Mouse (Mus musculus) ZHBTc4 (cell line): Measurements from ENCODE around the gene Tsen34.
A peak's percentile ranks its signal among the peaks of the same experiment; 100 is the strongest.

Experiments
- DNase-seq: peaks from one replicate; pipeline ENCODE4 v3.0.0-alpha.2; 2011; ENCODE audit warnings: low read depth, low spot score

Gene Tsen34

GRCm38 (mm10) chr7:3692382-3692986, at the start of gene Tsen34:
TSS of gene Tsen34 (plus strand) at chr7:3692863.
- DNase-seq = no peak

- DNase-seq = no peak
Measured at GRCm38 (mm10) chr7:3643412-3643811, 49.3 kb upstream of the Tsen34 start.

- no peak for DNase-seq
Measured at GRCm38 (mm10) chr7:3643843-3644242, 48.8 kb upstream of the Tsen34 start.

GRCm38 (mm10) chr7:3644348-3644671, 48.4 kb upstream of the Tsen34 start:
- no peak for DNase-seq

- DNase-seq = peak; percentile 100
Measured at GRCm38 (mm10) chr7:3644672-3645487, 47.8 kb upstream of the Tsen34 start, which contains the start of gene Cnot3. TSS of gene Cnot3 (plus strand) at chr7:3645268.

- no peak for DNase-seq
Measured at GRCm38 (mm10) chr7:3645488-3646025, 47.1 kb upstream of the Tsen34 start.

- DNase-seq = no peak
Measured at GRCm38 (mm10) chr7:3646188-3646587, 46.5 kb upstream of the Tsen34 start.

GRCm38 (mm10) chr7:3646641-3647040, 46.0 kb upstream of the Tsen34 start:
- no peak for DNase-seq

- DNase-seq = no peak
Measured at GRCm38 (mm10) chr7:3656966-3657365, 35.7 kb upstream of the Tsen34 start.

GRCm38 (mm10) chr7:3658578-3658977, 34.1 kb upstream of the Tsen34 start:
- DNase-seq = no peak

- no peak for DNase-seq
Measured at GRCm38 (mm10) chr7:3664524-3665214, 28.0 kb upstream of the Tsen34 start.

- DNase-seq = peak; percentile 99
Measured at GRCm38 (mm10) chr7:3665215-3666114, 27.2 kb upstream of the Tsen34 start, which contains the start of gene Leng1. TSS of gene Leng1 (minus strand) at chr7:3665840.

GRCm38 (mm10) chr7:3666921-3667391, 25.7 kb upstream of the Tsen34 start:
- DNase-seq = peak; percentile 80

GRCm38 (mm10) chr7:3674507-3675227, 18.0 kb upstream of the Tsen34 start:
- DNase-seq = peak; percentile 90

GRCm38 (mm10) chr7:3675228-3675548, 17.5 kb upstream of the Tsen34 start:
- no peak for DNase-seq

GRCm38 (mm10) chr7:3676371-3676770, 16.3 kb upstream of the Tsen34 start:
- DNase-seq = no peak

GRCm38 (mm10) chr7:3677342-3677741, 15.3 kb upstream of the Tsen34 start, which contains the start of gene Tmc4:
TSS of gene Tmc4 (minus strand) at chr7:3677553.
- DNase-seq = peak; percentile 35

- DNase-seq = no peak
Measured at GRCm38 (mm10) chr7:3683908-3684550, 8.6 kb upstream of the Tsen34 start.

- DNase-seq = no peak
Measured at GRCm38 (mm10) chr7:3684698-3685097, 8.0 kb upstream of the Tsen34 start.
